Mouse (Mus musculus): ENCODE data around the gene Uba52.

Gene Uba52

GRCm38 (mm10) chr8:70510228-70510915, at the start of gene Uba52:
Gene Uba52 (minus strand): TSS chr8:70510801.
- peak; percentile 98 for DNase-seq (ENCODE audit: low spot score)

GRCm38 (mm10) chr8:70560096-70560495, 49.5 kb upstream of the Uba52 start:
- DNase-seq (ENCODE audit: low spot score) = peak; percentile 18

- DNase-seq (ENCODE audit: low spot score) = peak; percentile 19
Measured at GRCm38 (mm10) chr8:70558983-70559382, 48.4 kb upstream of the Uba52 start.

- DNase-seq (ENCODE audit: low spot score) = no peak
Measured at GRCm38 (mm10) chr8:70558334-70558733, 47.7 kb upstream of the Uba52 start.

- DNase-seq (ENCODE audit: low spot score) = no peak
Measured at GRCm38 (mm10) chr8:70555079-70555747, 44.6 kb upstream of the Uba52 start.

GRCm38 (mm10) chr8:70553740-70554139, 43.1 kb upstream of the Uba52 start:
- no peak for DNase-seq (ENCODE audit: low spot score)

- DNase-seq (ENCODE audit: low spot score) = no peak
Measured at GRCm38 (mm10) chr8:70552836-70553235, 42.2 kb upstream of the Uba52 start.

GRCm38 (mm10) chr8:70551558-70552161, 41.1 kb upstream of the Uba52 start:
- no peak for DNase-seq (ENCODE audit: low spot score)

- no peak for DNase-seq (ENCODE audit: low spot score)
Measured at GRCm38 (mm10) chr8:70549412-70550184, 39.0 kb upstream of the Uba52 start.

GRCm38 (mm10) chr8:70547762-70548161, 37.2 kb upstream of the Uba52 start:
- DNase-seq (ENCODE audit: low spot score) = no peak

- DNase-seq (ENCODE audit: low spot score) = no peak
Measured at GRCm38 (mm10) chr8:70546412-70546811, 35.8 kb upstream of the Uba52 start.

- DNase-seq (ENCODE audit: low spot score) = no peak
Measured at GRCm38 (mm10) chr8:70544200-70544687, 33.6 kb upstream of the Uba52 start.

GRCm38 (mm10) chr8:70541081-70541480, 30.5 kb upstream of the Uba52 start:
- no peak for DNase-seq (ENCODE audit: low spot score)

- DNase-seq (ENCODE audit: low spot score) = no peak
Measured at GRCm38 (mm10) chr8:70540507-70541071, 30.0 kb upstream of the Uba52 start.

- no peak for DNase-seq (ENCODE audit: low spot score)
Measured at GRCm38 (mm10) chr8:70540013-70540506, 29.5 kb upstream of the Uba52 start.

GRCm38 (mm10) chr8:70539077-70539813, 28.6 kb upstream of the Uba52 start, which contains the start of gene Ell:
Gene Ell (plus strand): TSS chr8:70539457.
- peak; percentile 99 for DNase-seq (ENCODE audit: low spot score)

- peak; percentile 100 for DNase-seq (ENCODE audit: low spot score)
Measured at GRCm38 (mm10) chr8:70538633-70539076, 28.1 kb upstream of the Uba52 start.

- DNase-seq (ENCODE audit: low spot score) = peak; percentile 72
Measured at GRCm38 (mm10) chr8:70538024-70538579, 27.5 kb upstream of the Uba52 start.

- DNase-seq (ENCODE audit: low spot score) = no peak
Measured at GRCm38 (mm10) chr8:70535701-70536100, 25.1 kb upstream of the Uba52 start.

- no peak for DNase-seq (ENCODE audit: low spot score)
Measured at GRCm38 (mm10) chr8:70535221-70535620, 24.6 kb upstream of the Uba52 start.

Measured in embryo, embryonic 10.5 days (tissue).